Mouse (Mus musculus): ENCODE measurements around the gene Vps13a.

Vps13a gene

GRCm38 (mm10) chr19:16579656-16580260 lies 201.0 kb downstream of the Vps13a start:
- DNase-seq, result no peak

GRCm38 (mm10) chr19:16576790-16577189 lies 203.9 kb downstream of the Vps13a start:
- DNase-seq, result no peak

Measured in lung, postnatal 4 days (tissue).